Mouse (Mus musculus) hindbrain, embryonic 16.5 days (tissue): ENCODE results near the gene Rps12-ps3. TPM values are rescaled to one million over a fixed set of nuclear protein-coding genes. Genes with fewer than 3 reads are reported as not detected.

Experiments used
- ATAC-seq: fragments of 200-750 bp; cut with Nextera tagmentation; 2 replicates; pipeline ENCODE4 v1.8.0; 2017; ENCODE audit warnings: moderate TSS enrichment, moderate library complexity
- H3K27ac ChIP-seq: fragments of 300-500 bp; sonication (generic); 2 replicates; pipeline ENCODE4 v1.5.1; 2014; ENCODE audit warnings: low read depth, mild to moderate bottlenecking, control low read depth, low read length, moderate library complexity
- H3K27me3 ChIP-seq: fragments of 300-500 bp; sonication (generic); replicated peaks from 2 replicates; pipeline ENCODE4 v1.6.1; 2014; ENCODE audit warnings: low read length; ENCODE audit not compliant: control insufficient read depth, insufficient read depth
- H3K36me3 ChIP-seq: fragments of 300-500 bp; sonication (generic); 2 replicates; pipeline ENCODE4 v1.6.1; 2014; ENCODE audit warnings: mild to moderate bottlenecking, low read length, moderate library complexity, mixed read lengths; ENCODE audit not compliant: control insufficient read depth, insufficient read depth
- H3K4me1 ChIP-seq: fragments of 300-500 bp; sonication (generic); 2 replicates; pipeline ENCODE4 v1.6.1; 2014; ENCODE audit warnings: low read depth, low read length; ENCODE audit not compliant: control insufficient read depth, insufficient read depth
- H3K4me2 ChIP-seq: fragments of 300-500 bp; sonication (generic); 2 replicates; pipeline ENCODE4 v1.6.1; 2014; ENCODE audit warnings: mild to moderate bottlenecking, low read length, control low read depth, moderate library complexity
- H3K4me3 ChIP-seq: fragments of 300-500 bp; sonication (generic); 2 replicates; pipeline ENCODE4 v1.5.1; 2014; ENCODE audit warnings: mild to moderate bottlenecking, low read length, control low read depth, moderate library complexity
- H3K9ac ChIP-seq: fragments of 300-500 bp; sonication (generic); 2 replicates; pipeline ENCODE4 v1.6.1; 2014; ENCODE audit warnings: low read depth, mild to moderate bottlenecking, control low read depth, low read length, moderate library complexity
- H3K9me3 ChIP-seq: fragments of 300-500 bp; sonication (generic); 2 replicates; pipeline ENCODE4 v1.6.1; 2014; ENCODE audit warnings: mild to moderate bottlenecking, low read length, moderate library complexity; ENCODE audit not compliant: control insufficient read depth
- WGBS: fragments of 180-500 bp; shearing (Covaris S2); extraction: QIAGEN DNeasy Blood & Tissue Kit; methylation state at CpG from one replicate; pipeline ENCODE4 v1.1.7; 2014; 5-methylcytosine and 5-hydroxymethylcytosine counted together
- polyA plus RNA-seq: library from polyadenylated mRNA; unstranded; fragments of >200 nt; fragmentation: Nextera tagmentation; extraction: Ambion mirVana; gene quantifications from 2 replicates; pipeline ENCODE4 v1.2.1, GENCODE M21; 2015

Rps12-ps3 gene
- polyA plus RNA-seq, 1 experiment from 2014 or later, result 9.4 TPM

DNA sequence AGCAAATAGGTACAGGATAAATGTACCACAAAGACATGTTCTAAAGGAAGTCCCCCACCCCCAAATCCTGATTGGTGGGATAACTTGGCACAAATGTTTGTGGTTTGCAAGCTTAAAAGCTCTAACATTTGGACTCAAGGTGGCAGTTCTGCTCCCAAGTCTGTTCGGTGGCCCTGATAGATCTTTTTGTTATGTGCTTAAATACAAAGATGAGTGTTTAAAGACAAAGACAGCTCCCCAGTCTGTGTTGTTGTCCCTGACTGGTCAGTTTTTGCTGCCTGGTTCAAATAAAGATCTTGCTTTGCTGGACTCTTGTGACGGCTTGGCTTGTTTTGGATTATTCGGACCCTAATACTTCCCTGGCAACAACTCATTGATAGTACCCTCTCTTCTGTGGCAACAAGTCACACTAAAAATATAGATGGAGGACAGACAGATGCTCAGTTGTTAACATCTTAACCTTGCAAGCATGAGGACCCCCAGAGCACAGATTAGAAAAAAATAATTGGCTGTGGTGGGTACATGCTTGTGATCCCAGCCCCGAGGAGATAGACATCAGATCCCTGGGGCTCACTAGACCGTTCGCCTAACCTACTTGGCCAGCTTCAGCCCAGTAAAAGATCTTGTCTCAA, 27.4 kb downstream of the Rps12-ps3 start:
- 91% methylated on average over 6 of the region's 6 CpGs for WGBS
- no peak overlapping the region for H3K4me2 ChIP-seq
- peaks cover under 1% of the 10 kb centered on the region; the same call in 1 of the 2 replicates for H3K4me1 ChIP-seq
- no peak overlapping the region for H3K27ac ChIP-seq
- H3K9ac ChIP-seq, result no peak overlapping the region
- H3K36me3 ChIP-seq, result no peaks in the 10 kb centered on the region
- H3K9me3 ChIP-seq, result no peaks in the 10 kb centered on the region
- no peak overlapping the region for H3K4me3 ChIP-seq
- ATAC-seq, result no peak
- H3K27me3 ChIP-seq, result no peaks in the 10 kb centered on the region

- no peaks in the 10 kb centered on the region for H3K4me1 ChIP-seq
- no peak overlapping the region for H3K4me3 ChIP-seq
- no peaks in the 10 kb centered on the region for H3K36me3 ChIP-seq
- H3K9me3 ChIP-seq, result no peaks in the 10 kb centered on the region
- no peak overlapping the region for H3K9ac ChIP-seq
- WGBS, result 88% methylated on average over 7 of the region's 7 CpGs
- ATAC-seq, result no peak
- H3K4me2 ChIP-seq, result no peak overlapping the region
- H3K27me3 ChIP-seq, result no peaks in the 10 kb centered on the region
- H3K27ac ChIP-seq, result no peak overlapping the region
These were observed 28.3 kb downstream of the Rps12-ps3 start for GRCm38 (mm10) chr19:59350273-59350903.

DNA sequence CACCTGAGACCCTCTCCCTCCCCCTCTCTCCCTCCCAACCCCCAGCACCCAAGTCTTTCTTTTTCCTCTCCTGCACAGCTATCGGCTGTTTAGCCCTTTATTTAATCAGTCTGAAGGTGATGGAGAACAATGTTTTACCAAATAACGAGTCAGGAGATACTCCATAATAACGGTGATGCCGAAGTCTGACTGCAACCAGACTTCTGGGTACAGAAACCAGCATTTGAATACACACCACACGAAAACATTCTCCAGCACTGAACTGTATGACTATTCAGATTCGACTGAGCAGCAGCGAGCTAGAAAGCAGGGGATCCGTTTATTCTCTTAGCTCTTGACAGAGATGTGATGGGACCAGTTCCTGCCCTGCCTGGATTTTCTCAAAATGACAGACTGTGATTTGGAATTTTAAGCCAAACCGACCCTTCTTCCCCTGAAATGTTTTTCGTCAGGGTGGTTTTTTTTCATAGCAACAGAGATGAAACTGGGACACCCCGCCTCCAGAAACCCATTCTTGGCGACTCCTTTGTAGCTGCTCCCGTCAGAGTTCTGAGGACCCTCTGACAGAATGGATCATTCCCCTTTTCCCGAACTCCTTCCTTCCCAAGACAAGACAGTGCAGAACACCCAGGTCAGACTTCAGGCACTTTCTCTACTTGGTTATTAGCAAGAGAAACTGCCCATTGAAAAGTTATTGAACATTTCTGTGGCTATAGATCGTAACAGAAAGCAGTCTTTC, 29.2 kb downstream of the Rps12-ps3 start:
- Histone ChIP-seq H3K4me2 (no peak overlapping the region), H3K4me3 (no peak overlapping the region), H3K36me3 (no peaks in the 10 kb centered on the region), H3K27me3 (no peaks in the 10 kb centered on the region), H3K9ac (no peak overlapping the region), H3K4me1 (no peaks in the 10 kb centered on the region), H3K9me3 (no peaks in the 10 kb centered on the region), H3K27ac (no peak overlapping the region)
- ATAC-seq, result no peak
- WGBS, result 74% methylated on average over 15 of the region's 15 CpGs

GRCm38 (mm10) chr19:59352760-59353159, 30.7 kb downstream of the Rps12-ps3 start:
- WGBS, result 74% methylated on average over 3 of the region's 3 CpGs
- H3K4me1 ChIP-seq, result no peaks in the 10 kb centered on the region
- H3K36me3 ChIP-seq, result no peaks in the 10 kb centered on the region
- ATAC-seq, result no peak
- no peaks in the 10 kb centered on the region for H3K9me3 ChIP-seq
- H3K27ac ChIP-seq, result no peak overlapping the region
- no peak overlapping the region for H3K4me3 ChIP-seq
- H3K27me3 ChIP-seq, result no peaks in the 10 kb centered on the region
- H3K9ac ChIP-seq, result no peak overlapping the region
- no peak overlapping the region for H3K4me2 ChIP-seq

DNA sequence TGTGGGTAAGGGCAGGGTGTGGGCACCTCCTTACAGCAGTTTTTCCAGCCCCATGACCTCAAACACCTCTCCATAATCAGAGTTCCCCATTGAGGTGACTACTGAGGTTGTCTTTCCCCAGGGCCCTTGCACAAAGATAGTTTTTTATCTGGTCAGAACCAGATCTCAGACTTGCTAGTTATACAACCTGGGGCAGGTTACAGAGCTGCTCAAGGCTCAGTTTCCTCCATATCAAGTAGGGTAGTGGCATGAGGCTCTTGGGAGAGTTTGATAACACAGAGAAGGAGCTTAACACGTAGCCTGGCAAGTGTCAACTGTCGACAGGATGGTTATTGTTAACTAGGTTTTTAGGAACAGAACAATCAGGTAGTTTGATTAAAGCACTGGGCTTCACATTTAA, 32.8 kb downstream of the Rps12-ps3 start:
- H3K4me2 ChIP-seq, result no peak overlapping the region
- H3K9me3 ChIP-seq, result no peaks in the 10 kb centered on the region
- ATAC-seq, result no peak
- no peak overlapping the region for H3K9ac ChIP-seq
- no peaks in the 10 kb centered on the region for H3K27me3 ChIP-seq
- no peak overlapping the region for H3K27ac ChIP-seq
- H3K36me3 ChIP-seq, result no peaks in the 10 kb centered on the region
- H3K4me1 ChIP-seq, result no peaks in the 10 kb centered on the region
- no peak overlapping the region for H3K4me3 ChIP-seq
- WGBS, result 75% methylated on average over 2 of the region's 2 CpGs

DNA sequence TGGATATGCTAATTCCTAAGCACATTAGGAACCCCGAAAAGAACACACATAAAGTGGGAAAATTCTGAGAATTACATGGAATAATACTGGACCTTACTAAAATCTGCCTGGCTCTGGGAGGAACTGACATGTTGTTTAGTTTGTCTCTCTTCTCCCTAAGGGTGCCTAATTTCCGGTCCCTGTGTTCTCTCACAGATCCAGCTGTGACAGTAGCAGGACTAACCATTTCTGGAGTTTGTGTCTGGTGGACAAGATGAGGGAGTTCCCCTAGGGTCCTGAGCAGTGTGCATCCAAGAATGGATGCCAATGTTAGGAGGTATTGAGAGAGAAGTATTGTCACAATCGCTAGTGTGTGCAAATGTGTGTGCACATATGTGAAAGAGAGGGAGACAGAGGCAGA, 34.3 kb downstream of the Rps12-ps3 start:
- no peaks in the 10 kb centered on the region for H3K9me3 ChIP-seq
- no peak overlapping the region for H3K9ac ChIP-seq
- H3K27me3 ChIP-seq, result no peaks in the 10 kb centered on the region
- no peak overlapping the region for H3K4me2 ChIP-seq
- 88% methylated on average over 3 of the region's 3 CpGs for WGBS
- ATAC-seq, result no peak
- no peak overlapping the region for H3K4me3 ChIP-seq
- no peaks in the 10 kb centered on the region for H3K36me3 ChIP-seq
- H3K27ac ChIP-seq, result no peak overlapping the region
- H3K4me1 ChIP-seq, result no peaks in the 10 kb centered on the region

- H3K4me1 ChIP-seq, result no peaks in the 10 kb centered on the region
- H3K4me2 ChIP-seq, result no peak overlapping the region
- 81% methylated on average over 14 of the region's 14 CpGs for WGBS
- H3K36me3 ChIP-seq, result no peaks in the 10 kb centered on the region
- H3K9ac ChIP-seq, result no peak overlapping the region
- H3K4me3 ChIP-seq, result no peak overlapping the region
- ATAC-seq, result no peak
- no peaks in the 10 kb centered on the region for H3K9me3 ChIP-seq
- H3K27ac ChIP-seq, result no peak overlapping the region
- H3K27me3 ChIP-seq, result no peaks in the 10 kb centered on the region
These were observed 34.9 kb downstream of the Rps12-ps3 start for GRCm38 (mm10) chr19:59356843-59357595.

GRCm38 (mm10) chr19:59357878-59358277, 35.8 kb downstream of the Rps12-ps3 start:
- ATAC-seq, result no peak
- Histone ChIP-seq H3K4me1 (no peaks in the 10 kb centered on the region), H3K27me3 (no peaks in the 10 kb centered on the region), H3K4me3 (no peak overlapping the region), H3K9me3 (no peaks in the 10 kb centered on the region), H3K9ac (no peak overlapping the region), H3K27ac (no peak overlapping the region), H3K36me3 (no peaks in the 10 kb centered on the region), H3K4me2 (no peak overlapping the region)
- WGBS, result 88% methylated on average over 4 of the region's 4 CpGs

DNA sequence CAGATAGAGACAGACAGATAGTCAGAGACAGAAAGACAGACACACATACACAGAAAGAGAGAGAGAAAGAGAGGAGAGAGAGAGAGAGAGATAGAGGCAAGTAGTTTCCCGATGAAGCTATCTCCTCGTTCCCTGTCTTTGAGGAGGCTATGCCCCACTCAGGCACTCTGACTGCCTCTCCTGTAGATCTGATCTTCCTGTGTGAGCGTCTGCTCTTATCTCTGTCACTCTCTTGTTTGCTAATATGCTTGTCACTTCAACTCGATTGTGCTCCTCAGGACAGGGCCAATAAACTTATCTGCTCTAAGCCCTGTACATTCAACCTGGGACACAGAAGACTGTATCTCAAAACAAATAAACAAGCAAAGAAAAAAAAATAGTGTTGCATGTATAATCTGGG, 37.1 kb downstream of the Rps12-ps3 start:
- H3K4me3 ChIP-seq, result no peak overlapping the region
- ATAC-seq, result no peak
- no peaks in the 10 kb centered on the region for H3K36me3 ChIP-seq

More for the DNA sequence above, 37.1 kb downstream of the Rps12-ps3 start:
- H3K27me3 ChIP-seq, result no peaks in the 10 kb centered on the region
- H3K9me3 ChIP-seq, result no peaks in the 10 kb centered on the region
- H3K4me1 ChIP-seq, result no peaks in the 10 kb centered on the region
- WGBS, result 78% methylated on average over 4 of the region's 4 CpGs
- H3K4me2 ChIP-seq, result no peak overlapping the region
- no peak overlapping the region for H3K27ac ChIP-seq
- no peak overlapping the region for H3K9ac ChIP-seq
